Mouse (Mus musculus) neural tube, embryonic 12.5 days (tissue): ENCODE results near the gene Zfp287. TPM values are rescaled to one million over a fixed set of nuclear protein-coding genes. Genes with fewer than 3 reads are reported as not detected.

Experiments
- ATAC-seq: fragments of 200-750 bp; cut with Nextera tagmentation; 2 replicates; pipeline ENCODE4 v1.8.0; 2017; ENCODE audit warnings: low read depth, mild to moderate bottlenecking, moderate TSS enrichment, moderate library complexity; ENCODE audit not compliant: low FRiP score
- H3K27ac ChIP-seq: fragments of 300-500 bp; sonication (generic); 2 replicates; pipeline ENCODE4 v1.5.1; 2016
- H3K27me3 ChIP-seq: fragments of 300-500 bp; sonication (generic); replicated peaks from 2 replicates; pipeline ENCODE4 v1.6.1; 2016; ENCODE audit warnings: mild to moderate bottlenecking
- H3K36me3 ChIP-seq: fragments of 300-500 bp; sonication (generic); 2 replicates; pipeline ENCODE4 v1.6.1; 2016; ENCODE audit warnings: mild to moderate bottlenecking
- H3K4me1 ChIP-seq: fragments of 300-500 bp; sonication (generic); 2 replicates; pipeline ENCODE4 v1.6.1; 2016
- H3K4me2 ChIP-seq: fragments of 300-500 bp; sonication (generic); replicated peaks from 2 replicates; pipeline ENCODE4 v1.6.1; 2016; ENCODE audit warnings: mild to moderate bottlenecking
- H3K4me3 ChIP-seq: fragments of 300-500 bp; sonication (generic); 2 replicates; pipeline ENCODE4 v1.5.1; 2016
- H3K9ac ChIP-seq: fragments of 300-500 bp; sonication (generic); 2 replicates; pipeline ENCODE4 v1.6.1; 2016; ENCODE audit warnings: mild to moderate bottlenecking
- H3K9me3 ChIP-seq: fragments of 300-500 bp; sonication (generic); 2 replicates; pipeline ENCODE4 v1.6.1; 2016; ENCODE audit warnings: mild to moderate bottlenecking
- WGBS: fragments of 180-500 bp; shearing (Covaris S2); methylation state at CpG from one replicate; pipeline ENCODE4 v1.1.7; 2016; 5-methylcytosine and 5-hydroxymethylcytosine counted together
- polyA plus RNA-seq: library from polyadenylated mRNA; unstranded; fragments of >200 nt; fragmentation: Nextera tagmentation; extraction: Ambion mirVana; gene quantifications from 2 replicates; pipeline ENCODE4 v1.2.1, GENCODE M21; 2016

Zfp287 gene
- polyA plus RNA-seq, 1 experiment from 2014 or later = 19.5 TPM

DNA sequence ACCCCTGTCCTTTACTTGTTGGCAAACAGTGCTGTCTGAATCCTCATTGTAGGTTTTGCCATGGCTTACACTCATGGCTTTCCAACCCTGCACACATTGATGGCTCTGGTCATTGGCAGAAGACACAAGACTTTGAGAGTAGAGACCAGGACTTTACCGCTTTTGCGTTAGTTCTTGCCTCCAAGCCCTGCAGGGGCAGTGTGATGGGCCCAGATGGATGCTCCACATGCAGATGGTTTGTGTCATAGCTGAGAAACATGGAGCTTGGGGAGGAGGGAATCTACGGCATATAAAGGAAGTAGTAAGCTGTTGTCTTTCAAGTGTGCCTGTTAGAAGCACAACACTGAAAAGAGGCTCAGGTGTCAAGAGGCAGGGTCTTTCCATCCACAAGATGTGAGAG, 79.6 kb downstream of the Zfp287 start:
- no peak for ATAC-seq
- Histone ChIP-seq H3K36me3 (no peaks in the 10 kb centered on the region), H3K9me3 (no peaks in the 10 kb centered on the region), H3K4me3 (no peak overlapping the region), H3K9ac (no peak overlapping the region), H3K4me1 (peaks cover 16% of the 10 kb centered on the region), H3K27me3 (no peaks in the 10 kb centered on the region), H3K27ac (no peak overlapping the region), H3K4me2 (no peak overlapping the region)
- WGBS = 92% methylated on average over 3 of the region's 3 CpGs

DNA sequence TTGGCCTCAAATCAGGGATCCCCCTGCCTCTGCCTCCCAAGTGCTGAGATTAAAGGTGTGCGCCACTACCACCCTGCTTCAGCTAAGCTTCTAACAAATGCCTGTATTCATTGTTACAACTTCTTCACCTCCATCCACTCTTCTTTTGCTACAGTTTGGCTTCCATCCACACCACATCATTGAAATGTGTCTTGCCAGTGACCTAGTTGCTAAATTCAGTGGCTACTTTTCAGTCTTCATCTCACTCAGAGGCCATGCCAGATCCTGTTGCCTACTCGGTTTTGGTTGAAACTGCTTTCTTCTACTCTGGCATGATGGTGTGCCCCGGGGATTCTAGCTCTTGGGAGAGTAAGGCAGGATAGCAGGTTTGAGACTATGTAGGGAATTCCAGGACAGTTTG, 80.1 kb downstream of the Zfp287 start:
- Histone ChIP-seq H3K9me3 (no peaks in the 10 kb centered on the region), H3K36me3 (no peaks in the 10 kb centered on the region), H3K4me3 (no peak overlapping the region), H3K4me2 (no peak overlapping the region), H3K4me1 (peaks cover 20% of the 10 kb centered on the region), H3K27me3 (no peaks in the 10 kb centered on the region), H3K27ac (no peak overlapping the region), H3K9ac (no peak overlapping the region)
- ATAC-seq = no peak
- WGBS = 90% methylated on average over 3 of the region's 3 CpGs

Other genes with a start within 250 kb of the Zfp287 start
- 68.5 and 73.7 TPM in 2 replicates for gene Cenpv, start 192.6 kb downstream of the Zfp287 start, polyA plus RNA-seq
- 3,967 and 4,014 TPM in 2 replicates for gene Ubb, start 180.7 kb downstream of the Zfp287 start, polyA plus RNA-seq
- gene Trpv2, start 157.4 kb downstream of the Zfp287 start, polyA plus RNA-seq = 16.0 and 18.0 TPM in 2 replicates
- gene Lrrc75a, start 83.4 kb downstream of the Zfp287 start, polyA plus RNA-seq = 14.2 and 15.9 TPM in 2 replicates
- gene Mmgt2, start 83.2 kb downstream of the Zfp287 start, polyA plus RNA-seq = 30.8 and 34.7 TPM in 2 replicates
- gene Gm10428, start 21.2 kb upstream of the Zfp287 start, polyA plus RNA-seq = not detected in 2 replicates
- 27.6 and 30.1 TPM in 2 replicates for gene Zfp286, start 57.6 kb upstream of the Zfp287 start, polyA plus RNA-seq
- 8.2 and 10.3 TPM in 2 replicates for gene Trim16, start 88.3 kb upstream of the Zfp287 start, polyA plus RNA-seq
- gene Fbxw10, start 115.2 kb upstream of the Zfp287 start, polyA plus RNA-seq = 0.74 and 1.0 TPM in 2 replicates
- gene Tvp23b, start 147.6 kb upstream of the Zfp287 start, polyA plus RNA-seq = 40.5 and 43.9 TPM in 2 replicates
- 0.28 and 0.29 TPM in 2 replicates for gene Cdrt4, start 219.3 kb upstream of the Zfp287 start, polyA plus RNA-seq